Mouse (Mus musculus): ENCODE data around the gene Cacna2d2. TPM values are rescaled to one million over a fixed set of nuclear protein-coding genes. Genes with fewer than 3 reads are reported as not detected.

Gene Cacna2d2
- polyA plus RNA-seq, 1 experiment from 2014 or later = 0.64 TPM

GRCm38 (mm10) chr9:107448805-107449517 is 49.5 kb downstream of the Cacna2d2 start:
- ATAC-seq (replicated peaks; ENCODE audit: low FRiP score, low read depth) = 0 out of 2 replicates have a peak, but pooled peaks have one; percentile 21
- DNase-seq (ENCODE audit: low spot score) = peak; percentile 66
- TF ChIP-seq CTCF (IDR thresholded peaks at IDR 0.05; ENCODE audit: low read depth) = no peak
- Histone ChIP-seq H3K9me3 (replicated peaks; ENCODE audit: low read length) (no peaks in the 10 kb centered on the region), H3K4me1 (replicated peaks; ENCODE audit: insufficient read depth, low read length) (peaks cover 11% of the 10 kb centered on the region; the same call in 1 of the 2 replicates), H3K9ac (ENCODE audit: low read depth, low read length) (no peak overlapping the region), H3K36me3 (ENCODE audit: insufficient read depth, low read length) (no peaks in the 10 kb centered on the region), H3K4me3 (replicated peaks; ENCODE audit: low read depth, low read length) (no peak overlapping the region), H3K4me2 (ENCODE audit: low read length) (no peak overlapping the region), H3K27ac (no peak overlapping the region), H3K27me3 (ENCODE audit: insufficient read depth, low read length) (no peaks in the 10 kb centered on the region)
- WGBS = 35% methylated on average over 22 of the region's 22 CpGs

GRCm38 (mm10) chr9:107451400-107451799 is 52.0 kb downstream of the Cacna2d2 start:
- 0 out of 2 replicates have a peak, but pooled peaks have one; percentile 14 for ATAC-seq (replicated peaks; ENCODE audit: low FRiP score, low read depth)

GRCm38 (mm10) chr9:107451891-107452521 is 52.6 kb downstream of the Cacna2d2 start:
- H3K9ac ChIP-seq (ENCODE audit: low read depth, low read length) = no peak overlapping the region
- H3K27ac ChIP-seq = no peak overlapping the region
- no peak for TF ChIP-seq CTCF (IDR thresholded peaks at IDR 0.05; ENCODE audit: low read depth)
- H3K4me1 ChIP-seq (replicated peaks; ENCODE audit: insufficient read depth, low read length) = peaks cover 11% of the 10 kb centered on the region; the same call in 1 of the 2 replicates
- ATAC-seq (replicated peaks; ENCODE audit: low FRiP score, low read depth) (0 out of 2 replicates have a peak, but pooled peaks have one; percentile 22), DNase-seq (ENCODE audit: low spot score) (no peak)
- H3K9me3 ChIP-seq (replicated peaks; ENCODE audit: low read length) = no peaks in the 10 kb centered on the region
- H3K27me3 ChIP-seq (ENCODE audit: insufficient read depth, low read length) = no peaks in the 10 kb centered on the region
- no peak overlapping the region for H3K4me2 ChIP-seq (ENCODE audit: low read length)
- H3K36me3 ChIP-seq (ENCODE audit: insufficient read depth, low read length) = no peaks in the 10 kb centered on the region
- H3K4me3 ChIP-seq (replicated peaks; ENCODE audit: low read depth, low read length) = no peak overlapping the region
- WGBS = 35% methylated on average over 11 of the region's 11 CpGs

More at GRCm38 (mm10) chr9:107451400-107451799, 52.0 kb downstream of the Cacna2d2 start:
- Histone ChIP-seq H3K27ac (no peak overlapping the region), H3K27me3 (ENCODE audit: insufficient read depth, low read length) (no peaks in the 10 kb centered on the region), H3K4me1 (replicated peaks; ENCODE audit: insufficient read depth, low read length) (peaks cover 11% of the 10 kb centered on the region; the same call in 1 of the 2 replicates), H3K36me3 (ENCODE audit: insufficient read depth, low read length) (no peaks in the 10 kb centered on the region), H3K4me3 (replicated peaks; ENCODE audit: low read depth, low read length) (no peak overlapping the region), H3K9ac (ENCODE audit: low read depth, low read length) (no peak overlapping the region), H3K4me2 (ENCODE audit: low read length) (no peak overlapping the region), H3K9me3 (replicated peaks; ENCODE audit: low read length) (no peaks in the 10 kb centered on the region)
- WGBS = 44% methylated on average over 8 of the region's 8 CpGs
- no peak for TF ChIP-seq CTCF (IDR thresholded peaks at IDR 0.05; ENCODE audit: low read depth)
- peak; percentile 30 for DNase-seq (ENCODE audit: low spot score)

- WGBS = 19% methylated on average over 4 of the region's 4 CpGs
- no peak overlapping the region for H3K4me2 ChIP-seq (ENCODE audit: low read length)
- H3K27me3 ChIP-seq (ENCODE audit: insufficient read depth, low read length) = no peaks in the 10 kb centered on the region
- H3K4me3 ChIP-seq (replicated peaks; ENCODE audit: low read depth, low read length) = no peak overlapping the region
- no peaks in the 10 kb centered on the region for H3K9me3 ChIP-seq (replicated peaks; ENCODE audit: low read length)
- H3K36me3 ChIP-seq (ENCODE audit: insufficient read depth, low read length) = no peaks in the 10 kb centered on the region
- TF ChIP-seq CTCF (IDR thresholded peaks at IDR 0.05; ENCODE audit: low read depth) = peak; percentile 83
- ATAC-seq (replicated peaks; ENCODE audit: low FRiP score, low read depth) (no peak), DNase-seq (ENCODE audit: low spot score) (peak; percentile 69)
- H3K27ac ChIP-seq = no peak overlapping the region
- peaks cover 11% of the 10 kb centered on the region; the same call in 1 of the 2 replicates for H3K4me1 ChIP-seq (replicated peaks; ENCODE audit: insufficient read depth, low read length)
- no peak overlapping the region for H3K9ac ChIP-seq (ENCODE audit: low read depth, low read length)
These were observed 53.1 kb downstream of the Cacna2d2 start for GRCm38 (mm10) chr9:107452552-107452951.

- no peak for DNase-seq (ENCODE audit: low spot score)
- Histone ChIP-seq H3K9ac (ENCODE audit: low read depth, low read length) (no peak overlapping the region), H3K36me3 (ENCODE audit: insufficient read depth, low read length) (no peaks in the 10 kb centered on the region), H3K27me3 (ENCODE audit: insufficient read depth, low read length) (no peaks in the 10 kb centered on the region), H3K4me2 (ENCODE audit: low read length) (no peak overlapping the region), H3K27ac (no peak overlapping the region), H3K4me3 (replicated peaks; ENCODE audit: low read depth, low read length) (no peak overlapping the region), H3K4me1 (replicated peaks; ENCODE audit: insufficient read depth, low read length) (peaks cover 11% of the 10 kb centered on the region; the same call in 1 of the 2 replicates), H3K9me3 (replicated peaks; ENCODE audit: low read length) (no peaks in the 10 kb centered on the region)
- WGBS = 66% methylated on average over 8 of the region's 8 CpGs
- ATAC-seq (replicated peaks; ENCODE audit: low FRiP score, low read depth) = no peak
- no peak for TF ChIP-seq CTCF (IDR thresholded peaks at IDR 0.05; ENCODE audit: low read depth)
These were observed 53.7 kb downstream of the Cacna2d2 start for GRCm38 (mm10) chr9:107453151-107453550.

GRCm38 (mm10) chr9:107456667-107457066 is 57.3 kb downstream of the Cacna2d2 start:
- H3K4me1 ChIP-seq (replicated peaks; ENCODE audit: insufficient read depth, low read length) = peaks cover 11% of the 10 kb centered on the region; the same call in 1 of the 2 replicates
- TF ChIP-seq CTCF (IDR thresholded peaks at IDR 0.05; ENCODE audit: low read depth) = no peak
- no peak overlapping the region for H3K27ac ChIP-seq
- no peaks in the 10 kb centered on the region for H3K27me3 ChIP-seq (ENCODE audit: insufficient read depth, low read length)
- H3K36me3 ChIP-seq (ENCODE audit: insufficient read depth, low read length) = no peaks in the 10 kb centered on the region
- H3K4me3 ChIP-seq (replicated peaks; ENCODE audit: low read depth, low read length) = no peak overlapping the region
- DNase-seq (ENCODE audit: low spot score) (peak; percentile 37), ATAC-seq (replicated peaks; ENCODE audit: low FRiP score, low read depth) (no peak)
- WGBS = 49% methylated on average over 15 of the region's 15 CpGs
- no peak overlapping the region for H3K9ac ChIP-seq (ENCODE audit: low read depth, low read length)
- no peak overlapping the region for H3K4me2 ChIP-seq (ENCODE audit: low read length)
- no peaks in the 10 kb centered on the region for H3K9me3 ChIP-seq (replicated peaks; ENCODE audit: low read length)

All from kidney, postnatal 0 days (tissue).